8 mouse cellular contexts compared by ENCODE assay signal in genomic region chr10:99460847-99461445, GRCm38 (mm10).
DNase-seq lines count a peak whose midpoint lies in the region; ATAC-seq lines count a peak whose summit lies in the region.

No protein-coding gene starts in this region.

- H3K9me3 ChIP-seq in embryonic facial prominence, embryonic 10.5 days = no peaks in the 10 kb centered on the region
- no peaks in the 10 kb centered on the region for H3K9me3 ChIP-seq in heart, embryonic 13.5 days
- H3K9me3 ChIP-seq in kidney, embryonic 14.5 days (ENCODE audit: control insufficient read depth, low read length) = no peaks in the 10 kb centered on the region

- H3K9ac ChIP-seq in heart, embryonic 13.5 days = peak overlapping the region; percentile 72
- H3K9ac ChIP-seq in kidney, embryonic 14.5 days (ENCODE audit: low read depth, low read length) = peak overlapping the region; percentile 38

- peaks cover 3% of the 10 kb centered on the region; the same call in 1 of the 2 replicates for H3K27me3 ChIP-seq in embryonic facial prominence, embryonic 10.5 days (replicated peaks; ENCODE audit: low read depth, poor library complexity, severe bottlenecking)
- H3K27me3 ChIP-seq in heart, embryonic 13.5 days (replicated peaks) = no peaks in the 10 kb centered on the region
- no peaks in the 10 kb centered on the region for H3K27me3 ChIP-seq in kidney, embryonic 14.5 days (ENCODE audit: control insufficient read depth, insufficient read depth, low read length)

- no peaks in the 10 kb centered on the region for H3K36me3 ChIP-seq in embryonic facial prominence, embryonic 10.5 days (replicated peaks)
- H3K36me3 ChIP-seq in heart, embryonic 13.5 days = no peaks in the 10 kb centered on the region
- H3K36me3 ChIP-seq in kidney, embryonic 14.5 days (ENCODE audit: control insufficient read depth, insufficient read depth, low read length) = no peaks in the 10 kb centered on the region

- no peak; the same call in 1 of the 2 replicates for ATAC-seq in heart, embryonic 13.5 days (ENCODE audit: extremely low read depth, insufficient number of reproducible peaks, low FRiP score, low TSS enrichment)
- peak; percentile 56 for ATAC-seq in kidney, embryonic 14.5 days (ENCODE audit: low FRiP score, low TSS enrichment)

- WGBS in embryonic facial prominence, embryonic 10.5 days = 3% methylated on average over 17 of the region's 17 CpGs
- WGBS in heart, embryonic 13.5 days = 3% methylated on average over 17 of the region's 17 CpGs
- WGBS in kidney, embryonic 14.5 days = 5% methylated on average over 17 of the region's 17 CpGs

- peaks cover 31% of the 10 kb centered on the region for H3K4me1 ChIP-seq in embryonic facial prominence, embryonic 10.5 days
- H3K4me1 ChIP-seq in heart, embryonic 13.5 days = peaks cover 17% of the 10 kb centered on the region
- 0 out of 2 replicates have a peak, but pooled peaks cover 12% of the 10 kb centered on the region for H3K4me1 ChIP-seq in kidney, embryonic 14.5 days (ENCODE audit: control insufficient read depth, insufficient read depth, low read length)

- H3K4me2 ChIP-seq in heart, embryonic 13.5 days = peak overlapping the region; percentile 74
- peak overlapping the region; percentile 48 for H3K4me2 ChIP-seq in kidney, embryonic 14.5 days (replicated peaks; ENCODE audit: low read depth, low read length)

- DNase-seq in frontal cortex, postnatal 10 days (ENCODE audit: low spot score in 2 of 2) = peak; percentile 22 to 40
- no peak for DNase-seq in frontal cortex, postnatal 25 days (ENCODE audit: low spot score in 2 of 2)
- peak; percentile 57 for DNase-seq in embryonic facial prominence, embryonic 10.5 days (ENCODE audit: low spot score)
- peak; percentile 65 for DNase-seq in lung, postnatal 14 days
- peak; percentile 70 for DNase-seq in retina, postnatal 1 day
- DNase-seq in cerebellum, postnatal 4 days (ENCODE audit: low spot score in 2 of 2) = no peak

- H3K4me3 ChIP-seq in embryonic facial prominence, embryonic 10.5 days = peak overlapping the region; percentile 44
- peak overlapping the region; percentile 49 for H3K4me3 ChIP-seq in heart, embryonic 13.5 days
- peak overlapping the region; percentile 24 for H3K4me3 ChIP-seq in kidney, embryonic 14.5 days (ENCODE audit: low read length)

- H3K27ac ChIP-seq in embryonic facial prominence, embryonic 10.5 days (replicated peaks) = peak overlapping the region; percentile 75
- H3K27ac ChIP-seq in heart, embryonic 13.5 days (replicated peaks) = peak overlapping the region; percentile 71
- peak overlapping the region; percentile 30 for H3K27ac ChIP-seq in kidney, embryonic 14.5 days (ENCODE audit: low read depth, low read length)

Comparison
In these comparisons a context has a peak if more than half of its experiments do, and no peak if none do; other contexts are left out.
1. DNase-seq: peak in frontal cortex, postnatal 10 days (2 of 2), embryonic facial prominence, embryonic 10.5 days (single experiment), lung, postnatal 14 days (single experiment) and retina, postnatal 1 day (single experiment); none in frontal cortex, postnatal 25 days (0 of 2) and cerebellum, postnatal 4 days (0 of 2).
2. Peak in every context shown above with its lines, with median percentiles within 50 percentile points of each other: H3K27ac ChIP-seq and H3K4me3 ChIP-seq.